Mouse (Mus musculus) lung, postnatal 0 days (tissue): ENCODE results near the gene Crispld2.

ENCODE experiments used
- CTCF ChIP-seq: IDR thresholded peaks from 2 replicates; pipeline ENCODE4 v1.5.1; 2016; ENCODE audit warnings: antibody characterized with exemption, mild to moderate bottlenecking
- EP300 ChIP-seq: IDR thresholded peaks from 2 replicates; pipeline ENCODE4 v1.6.1; 2016; ENCODE audit warnings: antibody characterized with exemption, mild to moderate bottlenecking, control low read depth

GRCm38 (mm10) chr8:120026991-120027390, 34.8 kb downstream of the Crispld2 start:
- TF ChIP-seq CTCF (no peak), EP300 (no peak)
